Mouse (Mus musculus): Measurements from ENCODE around the gene Rfx4.

Gene Rfx4

DNA sequence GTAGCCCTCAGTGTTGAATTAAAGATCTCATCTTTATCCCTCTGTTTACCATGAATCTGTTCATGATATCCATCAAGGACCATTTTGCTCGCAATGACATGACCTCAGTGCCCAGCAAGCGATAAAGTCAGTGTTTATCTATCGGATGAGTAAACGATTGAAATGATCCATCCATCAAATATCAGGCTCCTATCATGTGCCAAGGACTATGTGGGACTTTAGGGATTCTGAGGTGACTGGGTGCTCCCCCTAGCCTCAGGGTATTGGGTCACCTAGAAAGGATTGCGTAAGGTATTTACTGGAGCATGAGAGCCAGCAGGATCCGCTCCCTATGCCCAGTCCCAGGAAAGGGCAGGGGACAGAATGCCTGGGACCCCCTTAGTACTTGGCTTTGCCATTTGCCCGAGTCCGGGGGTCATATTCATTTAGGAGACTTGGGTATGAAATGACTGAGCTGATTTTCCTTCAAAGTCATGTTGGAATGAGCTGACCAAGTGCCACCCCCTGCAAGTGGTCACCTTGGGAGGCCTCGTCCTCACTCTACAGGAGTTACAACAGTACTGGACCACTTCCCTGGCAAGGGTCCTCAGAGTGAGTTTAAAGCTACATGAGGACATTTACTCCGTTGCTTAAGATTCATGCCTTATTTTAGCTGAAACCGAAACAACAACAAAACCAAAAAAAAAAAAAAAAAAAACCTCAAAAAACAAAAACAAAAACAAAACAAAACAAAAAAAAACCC, 55.5 kb downstream of the Rfx4 start:
- no peak for DNase-seq (ENCODE audit: extremely low read depth, low read depth)

DNA sequence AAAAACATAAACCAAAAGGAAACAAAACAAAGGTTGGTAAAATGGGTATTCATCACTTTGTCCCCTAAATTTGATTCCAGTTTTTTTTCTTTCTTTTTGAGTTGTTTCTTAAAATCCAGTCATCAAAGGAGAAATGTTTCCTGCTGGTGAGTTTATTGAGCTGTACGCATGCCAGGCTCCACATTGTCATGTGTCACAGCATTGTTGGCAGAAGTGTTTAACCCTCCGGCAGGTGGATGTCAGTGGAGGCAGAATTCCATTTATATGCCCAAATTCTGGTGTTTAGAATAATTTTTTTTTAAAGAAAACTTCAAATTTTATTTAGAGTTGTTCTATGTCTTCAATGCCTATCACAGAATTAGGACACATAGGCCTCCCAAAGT, 56.0 kb downstream of the Rfx4 start:
- DNase-seq (ENCODE audit: extremely low read depth, low read depth), result no peak

DNA sequence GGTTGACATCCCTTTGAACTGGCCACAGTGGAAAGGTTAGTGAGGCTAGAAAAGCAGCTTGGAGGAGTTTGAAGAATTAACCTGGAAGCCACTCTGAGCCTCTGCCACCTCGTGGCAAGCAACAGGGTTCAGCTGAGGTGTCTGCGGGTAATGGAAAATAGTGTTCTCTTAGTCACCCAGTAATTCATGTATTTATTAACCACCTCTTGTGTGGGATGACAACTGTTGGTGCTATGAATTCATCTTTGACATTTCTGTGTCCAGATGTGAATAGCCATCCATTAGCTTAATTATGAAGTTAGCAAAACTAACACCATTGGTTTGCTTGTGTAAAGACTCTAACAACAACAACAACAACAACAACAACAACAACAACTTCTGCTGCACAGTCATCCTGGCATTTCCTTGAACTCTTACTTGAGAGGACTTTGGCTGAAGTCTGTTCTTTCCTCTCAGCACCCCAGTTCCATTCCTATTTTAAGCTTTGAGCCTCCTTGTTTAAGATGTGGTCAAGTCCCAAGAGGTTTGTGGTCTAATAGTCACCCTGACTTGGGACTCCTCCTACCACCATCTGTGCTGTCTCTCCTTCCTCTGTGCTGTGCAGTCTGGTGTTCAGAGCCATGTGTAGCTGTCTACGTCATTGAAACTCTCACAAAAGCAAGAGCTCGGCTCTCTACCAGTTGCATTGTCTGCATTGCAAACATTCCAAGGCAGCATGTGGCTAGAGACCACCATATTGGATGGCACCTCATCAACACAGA, 60.0 kb downstream of the Rfx4 start:
- DNase-seq (ENCODE audit: extremely low read depth, low read depth), result no peak

DNA sequence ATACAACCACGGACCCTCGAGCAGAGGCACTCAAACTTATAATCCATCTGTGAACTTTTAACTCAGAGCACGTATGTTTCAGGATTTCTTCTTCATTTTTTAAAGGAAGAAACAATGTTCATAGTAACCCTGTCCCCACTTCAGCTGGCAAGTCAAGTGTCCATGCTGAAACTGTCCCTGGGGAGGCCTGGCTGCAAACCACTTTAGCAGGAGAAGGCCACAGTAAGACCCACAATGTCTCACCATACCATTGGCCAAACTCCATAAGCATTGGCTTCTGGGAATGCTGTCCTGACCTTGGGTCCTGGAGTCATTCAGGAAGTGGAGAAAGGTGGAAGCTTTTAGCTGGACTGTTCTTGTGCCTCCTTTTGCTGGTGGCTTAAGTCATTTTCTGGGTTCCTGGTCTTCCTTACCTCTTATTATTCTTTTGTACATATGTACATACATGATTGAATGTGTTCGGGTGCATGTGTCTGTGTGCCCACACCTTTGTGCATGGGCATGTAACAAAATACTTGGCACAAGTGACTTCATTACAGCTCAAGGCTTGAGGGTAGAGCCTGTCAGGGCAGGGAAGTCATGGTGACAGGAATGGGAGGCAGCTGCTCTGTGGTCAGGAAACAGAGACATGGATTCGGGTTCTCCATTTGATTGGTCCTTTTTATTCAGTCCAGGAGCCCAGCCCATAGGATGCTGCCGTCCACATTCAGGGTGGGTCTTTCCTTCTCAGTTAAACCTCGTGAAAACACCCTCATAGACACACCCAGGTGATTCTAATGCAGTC, 61.4 kb downstream of the Rfx4 start:
- DNase-seq (ENCODE audit: extremely low read depth, low read depth), result no peak

DNA sequence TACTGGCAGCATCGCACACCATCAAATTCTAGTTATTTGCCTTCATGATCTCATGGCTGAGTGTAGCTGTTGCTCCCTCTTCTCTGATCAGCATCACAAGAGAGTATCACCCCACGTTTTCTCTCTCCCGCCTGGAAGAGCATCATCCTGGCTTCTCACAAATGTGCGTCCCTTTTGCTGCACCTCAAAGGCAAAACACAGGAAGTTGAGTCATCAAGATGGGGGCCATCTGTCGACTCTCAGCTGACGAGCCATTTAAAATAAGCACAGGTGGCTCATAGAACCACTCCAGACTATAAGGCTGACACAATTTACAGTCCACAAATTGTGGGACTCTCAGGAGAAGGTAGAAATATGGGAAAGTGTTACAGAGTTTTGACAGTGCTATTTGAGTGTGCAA, 63.8 kb downstream of the Rfx4 start:
- no peak for DNase-seq (ENCODE audit: extremely low read depth, low read depth)

DNA sequence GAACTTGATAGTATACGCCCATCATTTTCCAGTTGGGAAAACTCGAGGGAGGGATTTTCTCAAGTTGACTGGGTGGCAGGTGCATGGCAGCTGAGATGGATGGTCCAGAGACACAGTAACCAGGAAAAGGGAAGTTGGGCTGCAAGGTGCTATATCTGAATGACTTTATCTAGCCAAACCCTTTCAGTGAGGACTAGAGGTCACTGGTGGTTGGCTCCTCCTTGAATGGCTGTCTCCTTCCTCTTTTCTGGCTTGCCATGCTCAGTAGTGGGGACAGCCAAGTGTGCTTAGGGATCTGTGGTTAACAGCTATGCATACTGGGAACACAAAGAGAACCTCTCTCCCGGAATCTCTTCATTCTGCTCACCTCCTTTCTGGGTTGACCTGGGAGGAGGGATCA, 64.4 kb downstream of the Rfx4 start:
- peak; percentile 88 for DNase-seq (ENCODE audit: extremely low read depth, low read depth)

DNA sequence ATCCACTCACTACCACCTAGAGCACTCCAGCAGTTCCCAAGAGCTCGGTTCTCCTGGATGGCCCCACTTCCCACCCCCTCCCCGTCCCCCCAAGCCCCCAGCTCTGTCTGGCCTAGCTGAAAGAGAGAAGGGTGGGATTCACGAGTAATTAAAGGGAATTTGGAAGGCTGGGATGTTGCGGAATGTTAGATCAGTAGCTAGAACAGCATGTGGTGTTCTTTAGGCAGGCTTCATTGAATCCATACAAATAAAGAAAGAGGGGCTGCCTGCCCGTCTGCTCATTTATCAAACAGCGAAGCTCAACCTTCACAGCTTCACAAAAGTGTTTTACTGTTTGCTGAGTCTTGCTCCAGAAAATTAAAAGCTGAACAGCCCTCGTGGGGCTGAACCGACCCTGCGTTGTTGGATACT, 66.9 kb downstream of the Rfx4 start:
- no peak for DNase-seq (ENCODE audit: extremely low read depth, low read depth)

DNA sequence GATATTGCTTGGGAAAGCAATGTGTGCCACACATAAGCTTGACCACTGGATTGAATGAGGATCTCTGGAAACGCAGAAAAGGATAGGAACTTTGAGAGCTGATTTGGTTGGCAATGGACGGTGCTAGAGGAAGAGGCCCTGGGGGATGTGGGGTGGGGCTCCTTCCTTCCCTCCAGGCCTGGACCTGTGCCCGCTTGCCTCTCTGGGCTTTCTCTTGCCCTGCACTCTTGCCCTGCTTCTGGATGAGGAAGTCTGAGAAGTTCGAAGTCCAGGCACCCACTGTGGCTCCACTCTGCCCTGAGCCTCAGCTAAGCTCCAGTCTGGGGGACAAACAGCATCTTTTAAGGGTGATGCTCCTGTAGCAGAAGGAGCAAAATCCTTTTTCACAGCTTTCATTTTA, 67.8 kb downstream of the Rfx4 start:
- DNase-seq (ENCODE audit: extremely low read depth, low read depth), result no peak

DNA sequence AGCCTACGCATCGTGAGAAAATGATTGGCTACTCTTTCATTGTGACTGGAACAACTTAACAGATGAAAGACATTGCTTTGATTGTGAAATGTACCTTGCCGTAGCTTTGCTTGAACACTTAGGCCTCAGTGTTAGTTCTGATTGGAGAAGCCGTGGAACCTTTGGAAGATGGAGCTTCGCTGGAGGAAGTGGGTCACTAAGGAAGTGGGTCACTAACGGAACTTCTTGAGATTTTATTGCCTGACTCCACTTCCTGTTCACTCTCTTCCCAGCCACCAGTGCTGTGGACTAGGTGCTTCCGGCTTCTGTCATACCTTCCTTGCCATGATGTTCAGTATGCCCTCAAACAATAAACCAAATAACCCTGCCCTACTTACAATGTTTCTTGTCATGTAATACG, 73.1 kb downstream of the Rfx4 start:
- no peak for DNase-seq (ENCODE audit: extremely low read depth, low read depth)

DNA sequence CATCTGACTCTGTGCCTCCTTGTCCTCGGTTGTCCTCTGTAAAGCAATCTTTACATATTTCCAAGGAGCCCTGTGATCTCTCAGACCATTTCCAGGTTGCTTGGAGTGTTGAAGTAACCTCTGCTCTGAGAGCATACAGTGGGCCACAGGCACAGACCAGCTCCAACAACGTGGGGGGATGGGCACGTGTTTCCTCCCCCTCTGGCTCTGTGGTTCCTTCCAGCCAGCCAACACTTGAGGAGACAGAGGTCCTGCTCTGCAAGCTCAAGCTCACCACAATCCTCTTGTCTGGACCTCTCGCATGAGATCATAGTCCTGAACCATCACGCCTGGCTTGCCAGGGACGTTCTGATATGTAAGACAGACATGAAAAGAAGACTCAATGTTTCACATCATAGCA, 79.7 kb downstream of the Rfx4 start:
- DNase-seq (ENCODE audit: extremely low read depth, low read depth), result no peak

DNA sequence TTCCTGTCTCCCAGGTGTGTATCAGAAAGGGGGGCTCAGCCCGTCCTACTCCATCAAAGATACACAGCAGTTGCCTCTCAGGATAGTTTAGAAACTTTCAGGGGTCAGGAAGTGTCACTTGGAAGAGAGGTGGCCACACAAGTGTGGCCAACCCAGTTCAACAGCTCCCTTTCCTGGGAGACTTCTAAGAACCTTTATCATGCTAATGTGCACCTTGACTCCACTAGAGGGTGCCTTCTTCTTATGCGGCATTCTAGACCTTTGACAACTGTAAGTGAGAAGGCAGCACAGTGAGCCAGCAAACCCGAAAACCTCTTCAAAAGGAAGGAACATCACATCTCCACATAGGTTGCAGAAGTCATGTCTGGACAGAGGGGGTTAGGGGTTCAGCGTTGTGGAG, 80.2 kb downstream of the Rfx4 start:
- DNase-seq (ENCODE audit: extremely low read depth, low read depth), result peak; percentile 26

DNA sequence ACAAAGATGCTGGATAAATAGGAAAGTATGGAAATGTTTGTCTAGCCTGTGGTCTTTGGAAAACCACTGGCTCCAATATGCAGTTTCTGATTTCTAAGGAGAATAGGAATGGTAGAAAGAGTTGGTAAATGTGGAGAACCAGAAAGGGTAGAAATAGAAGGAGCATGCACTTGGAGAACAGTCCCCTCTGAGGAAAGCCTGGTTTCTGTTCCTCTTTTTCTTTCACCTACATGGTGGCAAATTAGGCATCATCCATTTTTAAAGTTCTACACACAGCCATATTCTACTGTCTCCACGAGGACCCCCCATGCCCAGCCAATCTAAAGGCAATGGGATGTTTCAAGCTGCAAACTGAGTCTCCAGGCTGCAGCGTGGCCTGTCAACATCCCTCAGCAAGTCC, 81.5 kb downstream of the Rfx4 start:
- DNase-seq (ENCODE audit: extremely low read depth, low read depth), result no peak

DNA sequence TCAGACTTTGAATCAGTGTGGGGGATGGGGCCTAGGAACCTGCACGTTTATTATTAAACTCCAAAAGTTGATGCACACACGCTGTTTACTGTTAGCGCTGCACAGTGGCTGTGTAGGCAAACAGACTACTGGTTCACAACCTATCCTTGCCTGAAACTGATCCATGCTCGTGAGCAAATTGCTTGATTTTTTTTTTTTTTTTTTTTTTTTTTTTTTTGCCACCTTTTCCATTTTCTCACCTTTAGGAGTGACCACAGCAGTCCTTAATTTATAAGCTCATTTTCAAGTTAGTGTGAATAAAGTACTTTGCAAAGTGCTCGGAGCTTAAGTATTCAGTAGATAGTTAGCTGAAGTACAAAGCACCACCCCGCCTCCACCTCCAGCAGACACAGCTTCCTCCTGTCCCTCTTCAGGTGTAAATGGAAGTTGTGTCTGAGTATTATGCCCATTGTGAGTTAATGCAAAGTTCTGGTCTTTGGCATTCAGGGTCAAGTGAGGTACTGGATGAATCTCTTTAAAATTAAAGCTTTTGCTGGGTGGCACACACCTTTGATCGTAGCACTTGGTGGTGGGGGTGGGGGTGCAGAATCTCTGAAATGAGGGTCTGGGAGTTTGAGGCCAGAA, 83.1 kb downstream of the Rfx4 start:
- no peak for DNase-seq (ENCODE audit: extremely low read depth, low read depth)

DNA sequence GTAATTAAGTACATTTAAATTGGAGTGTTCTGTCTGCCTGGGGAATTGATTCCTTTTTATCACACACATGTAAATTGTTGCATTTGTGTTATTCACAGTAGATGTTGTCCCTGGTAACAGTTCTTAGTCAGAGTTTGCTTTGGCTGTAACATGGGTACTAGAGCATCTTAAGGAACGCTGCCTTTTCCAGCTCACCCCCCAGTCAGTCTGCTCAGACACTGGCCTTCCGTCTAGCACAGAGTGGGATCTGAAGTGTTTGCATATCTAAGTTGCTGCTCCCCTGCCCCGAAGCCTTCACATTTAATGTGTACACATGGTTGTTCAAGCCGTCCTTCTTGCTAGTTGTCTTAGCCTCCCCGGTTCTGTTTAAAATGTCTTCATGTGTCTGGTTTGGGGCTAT, 90.8 kb downstream of the Rfx4 start:
- no peak for DNase-seq (ENCODE audit: extremely low read depth, low read depth)

DNA sequence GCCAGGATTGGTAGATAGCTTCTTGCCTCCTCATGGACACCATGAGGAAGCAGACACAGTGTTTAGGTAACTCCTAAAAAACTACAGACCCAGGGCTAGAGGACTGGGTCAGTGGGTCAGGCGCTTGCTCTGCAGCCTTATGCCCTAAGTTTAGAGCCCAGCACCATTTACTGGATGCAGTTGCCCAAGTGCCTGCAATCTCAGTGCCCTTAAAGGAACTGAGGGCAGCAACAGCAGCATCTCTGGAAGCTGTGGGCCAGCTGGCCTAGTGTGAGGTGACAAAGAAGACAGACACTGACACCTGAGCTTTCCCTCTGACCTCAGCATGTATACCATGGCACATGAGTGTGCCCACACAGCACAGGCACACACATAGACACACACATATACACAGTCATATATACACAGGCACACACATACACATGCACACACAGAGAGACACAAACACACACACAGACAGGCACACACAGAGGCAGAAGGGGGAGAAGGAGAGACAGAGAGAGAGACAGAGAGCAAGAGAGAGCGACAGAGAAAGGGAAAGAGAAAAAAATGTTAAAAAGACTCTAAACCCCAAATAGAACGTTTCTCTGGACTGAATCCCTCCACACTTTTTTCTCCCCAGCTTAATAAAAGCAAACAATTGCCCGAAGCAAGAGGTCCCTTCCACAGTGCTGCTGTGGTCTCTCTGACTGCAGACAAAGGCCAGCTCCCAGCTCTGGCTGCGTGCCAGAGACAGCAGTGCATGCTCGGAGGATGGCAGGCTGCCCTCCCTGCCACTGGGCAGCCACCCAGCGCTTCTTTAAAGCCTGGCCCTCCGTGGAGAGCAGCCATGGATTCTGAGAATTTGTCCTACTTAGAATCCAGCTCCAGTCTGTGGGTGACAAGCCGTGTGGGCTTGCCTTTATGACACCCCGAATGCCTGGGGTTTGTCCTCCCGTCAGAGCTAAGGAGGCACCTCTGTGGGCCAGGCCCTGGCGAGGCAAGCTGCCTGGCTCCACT, 96.4 kb downstream of the Rfx4 start:
- no peak for DNase-seq (ENCODE audit: extremely low read depth, low read depth)

DNA sequence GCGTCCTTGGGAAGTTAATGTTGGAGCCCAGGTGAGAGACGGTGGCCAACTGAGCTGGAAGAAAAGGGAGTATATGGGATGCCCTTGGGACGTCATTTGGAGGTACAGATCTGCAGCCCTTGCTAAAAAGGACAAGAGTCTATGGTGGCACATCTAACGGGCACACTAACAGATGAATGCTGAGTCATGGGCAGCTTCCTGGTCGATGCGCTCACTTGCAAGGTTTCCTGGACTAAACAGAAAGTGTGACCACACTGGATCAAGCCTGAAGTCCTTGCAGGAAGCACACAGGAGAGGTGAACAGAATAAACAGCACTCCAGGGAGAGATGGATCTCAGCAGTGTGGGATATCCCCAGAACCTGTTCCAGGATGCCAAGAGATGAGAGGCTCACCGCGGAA, 98.2 kb downstream of the Rfx4 start:
- DNase-seq (ENCODE audit: extremely low read depth, low read depth), result no peak

DNA sequence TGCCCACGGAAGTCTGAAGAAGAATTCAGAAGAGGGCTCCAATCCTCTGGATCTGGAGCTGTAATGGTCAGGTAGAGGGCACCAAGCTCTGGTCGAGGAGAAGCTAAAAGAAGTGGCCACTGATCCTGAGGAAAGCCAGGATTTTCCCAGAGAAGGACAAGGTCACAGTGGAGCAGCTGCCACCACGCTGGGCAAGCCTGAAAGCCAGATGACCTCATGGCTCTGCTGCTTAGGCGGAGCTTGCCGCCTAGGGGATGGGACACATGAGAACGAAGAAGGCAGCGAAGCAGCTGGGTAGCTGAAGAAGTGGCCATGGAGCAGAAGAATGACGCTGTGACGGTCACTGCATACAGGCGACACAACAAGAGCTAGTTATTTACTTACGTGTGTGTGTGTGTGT, 99.6 kb downstream of the Rfx4 start:
- DNase-seq (ENCODE audit: extremely low read depth, low read depth), result no peak

DNA sequence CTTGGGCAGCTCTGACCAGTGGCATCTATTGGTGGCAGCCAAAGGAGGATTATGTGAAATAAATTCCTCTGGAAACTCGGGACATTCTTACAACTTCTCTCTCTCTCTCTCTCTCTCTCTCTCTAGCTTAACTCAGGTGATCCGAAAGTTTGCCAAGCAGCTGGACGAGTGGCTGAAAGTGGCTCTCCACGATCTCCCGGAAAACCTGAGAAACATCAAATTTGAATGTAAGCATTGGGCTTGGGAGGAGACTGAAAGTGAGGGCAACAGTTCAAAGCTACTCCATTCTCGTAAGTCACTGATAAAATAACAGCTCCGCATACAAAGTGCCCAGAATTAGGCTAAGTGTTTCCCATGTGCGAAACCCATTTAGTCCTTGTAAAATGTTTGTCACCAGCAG, 102.5 kb downstream of the Rfx4 start:
- no peak for DNase-seq (ENCODE audit: extremely low read depth, low read depth)

DNA sequence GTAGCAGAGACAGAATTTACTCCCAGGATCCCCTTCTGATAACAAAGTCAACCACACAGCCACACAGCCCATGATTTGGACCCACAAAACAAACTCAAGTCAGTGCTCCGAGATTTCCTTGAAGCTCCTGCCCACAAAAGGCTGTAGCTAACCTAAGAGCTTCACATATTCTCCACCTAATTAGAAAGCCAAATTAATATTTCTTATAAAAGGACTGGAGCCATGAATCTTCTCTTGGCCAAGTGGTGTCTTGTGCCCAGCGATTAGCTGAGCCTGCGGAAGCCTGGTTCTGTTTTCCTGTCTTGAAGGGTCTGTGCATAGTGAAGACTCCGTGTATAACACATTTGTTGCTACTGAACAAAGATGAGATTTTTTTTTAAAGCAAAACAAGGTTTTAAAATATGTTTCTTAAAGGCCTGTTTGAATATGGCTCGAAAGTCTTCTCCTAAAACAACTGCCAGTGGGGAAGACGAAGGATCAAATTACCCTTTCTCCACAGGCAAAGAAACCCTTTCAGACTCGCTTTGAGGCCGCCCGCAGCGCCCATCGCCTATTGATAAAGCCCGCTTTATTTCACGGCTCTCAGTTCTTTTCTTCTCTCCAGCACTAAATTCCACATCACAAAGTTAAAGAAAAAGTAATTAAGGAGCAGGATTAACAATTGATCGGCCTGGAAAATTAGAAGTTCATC, 103.1 kb downstream of the Rfx4 start:
- no peak for DNase-seq (ENCODE audit: extremely low read depth, low read depth)
